Mouse (Mus musculus) embryonic facial prominence, embryonic 14.5 days (tissue): ENCODE data around the gene Slc39a11. TPM values are rescaled to one million over a fixed set of nuclear protein-coding genes. Genes with fewer than 3 reads are reported as not detected.

Source experiments
- ATAC-seq: fragments of 200-750 bp; cut with Nextera tagmentation; 2 replicates; pipeline ENCODE4 v1.8.0; 2017; ENCODE audit warnings: low read depth, moderate number of reproducible peaks, moderate TSS enrichment
- DNase-seq: peaks from one replicate; pipeline ENCODE4 v3.0.0-alpha.2; 2015; ENCODE audit warnings: low spot score
- H3K27ac ChIP-seq: fragments of 300-500 bp; sonication (generic); replicated peaks from 2 replicates; pipeline ENCODE4 v1.5.1; 2014; ENCODE audit warnings: low read depth, mild to moderate bottlenecking, low read length, moderate library complexity
- H3K27me3 ChIP-seq: fragments of 300-500 bp; sonication (generic); replicated peaks from 2 replicates; pipeline ENCODE4 v1.6.1; 2014; ENCODE audit warnings: low read length; ENCODE audit not compliant: control insufficient read depth, insufficient read depth
- H3K36me3 ChIP-seq: fragments of 300-500 bp; sonication (generic); 2 replicates; pipeline ENCODE4 v1.6.1; 2014; ENCODE audit warnings: low read length, mixed read lengths; ENCODE audit not compliant: control insufficient read depth, insufficient read depth
- H3K4me1 ChIP-seq: fragments of 300-500 bp; sonication (generic); 2 replicates; pipeline ENCODE4 v1.6.1; 2014; ENCODE audit warnings: antibody characterized with exemption, low read length; ENCODE audit not compliant: control insufficient read depth, insufficient read depth
- H3K4me2 ChIP-seq: fragments of 300-500 bp; sonication (generic); 2 replicates; pipeline ENCODE4 v1.6.1; 2014; ENCODE audit warnings: low read depth, mild to moderate bottlenecking, low read length, moderate library complexity, mixed read lengths
- H3K4me3 ChIP-seq: fragments of 300-500 bp; sonication (generic); 2 replicates; pipeline ENCODE4 v1.5.1; 2014; ENCODE audit warnings: low read depth, mild to moderate bottlenecking, low read length
- H3K9ac ChIP-seq: fragments of 300-500 bp; sonication (generic); 2 replicates; pipeline ENCODE4 v1.6.1; 2014; ENCODE audit warnings: low read depth, mild to moderate bottlenecking, low read length, moderate library complexity, mixed read lengths
- H3K9me3 ChIP-seq: fragments of 300-500 bp; sonication (generic); 2 replicates; pipeline ENCODE4 v1.6.1; 2016; ENCODE audit warnings: low read length; ENCODE audit not compliant: control insufficient read depth
- WGBS: fragments of 180-500 bp; shearing (Covaris S2); extraction: QIAGEN DNeasy Blood & Tissue Kit; methylation state at CpG from one replicate; pipeline ENCODE4 v1.1.7; 2014; 5-methylcytosine and 5-hydroxymethylcytosine counted together
- polyA plus RNA-seq: library from polyadenylated mRNA; unstranded; fragments of >200 nt; fragmentation: Nextera tagmentation; extraction: Ambion mirVana; gene quantifications from 2 replicates; pipeline ENCODE4 v1.2.1, GENCODE M21; 2014

Slc39a11 gene
- polyA plus RNA-seq, 1 experiment from 2014 or later: 23.6 TPM

DNA sequence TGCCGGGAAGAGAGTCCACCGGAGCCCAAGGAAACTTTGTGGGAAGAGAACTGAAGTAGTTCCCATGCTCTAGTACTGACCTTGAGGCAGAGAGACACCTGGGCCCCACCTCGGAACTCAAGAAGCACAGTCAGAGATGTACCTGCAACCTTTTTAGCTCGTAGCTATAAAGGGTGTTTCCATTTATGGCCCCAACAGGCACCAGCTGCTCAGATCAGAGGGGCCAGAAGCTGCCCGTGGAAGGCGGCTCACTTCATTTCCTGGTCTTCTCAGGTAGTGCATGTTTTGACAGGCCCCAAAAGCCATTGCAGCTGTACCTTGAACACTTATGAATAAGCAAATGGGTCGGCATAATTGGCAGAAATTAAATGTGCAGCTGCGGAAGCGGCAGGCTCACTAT, 271.0 kb downstream of the Slc39a11 start:
- Histone ChIP-seq H3K9me3 (peaks cover 6% of the 10 kb centered on the region; the same call in 1 of the 2 replicates), H3K4me3 (no peak overlapping the region), H3K4me2 (no peak overlapping the region), H3K4me1 (0 out of 2 replicates have a peak, but pooled peaks cover 4% of the 10 kb centered on the region), H3K36me3 (no peaks in the 10 kb centered on the region), H3K27me3 (no peaks in the 10 kb centered on the region), H3K9ac (no peak overlapping the region), H3K27ac (no peak overlapping the region)
- ATAC-seq: no peak
- no peak for DNase-seq
- 71% methylated on average over 9 of the region's 9 CpGs for WGBS

DNA sequence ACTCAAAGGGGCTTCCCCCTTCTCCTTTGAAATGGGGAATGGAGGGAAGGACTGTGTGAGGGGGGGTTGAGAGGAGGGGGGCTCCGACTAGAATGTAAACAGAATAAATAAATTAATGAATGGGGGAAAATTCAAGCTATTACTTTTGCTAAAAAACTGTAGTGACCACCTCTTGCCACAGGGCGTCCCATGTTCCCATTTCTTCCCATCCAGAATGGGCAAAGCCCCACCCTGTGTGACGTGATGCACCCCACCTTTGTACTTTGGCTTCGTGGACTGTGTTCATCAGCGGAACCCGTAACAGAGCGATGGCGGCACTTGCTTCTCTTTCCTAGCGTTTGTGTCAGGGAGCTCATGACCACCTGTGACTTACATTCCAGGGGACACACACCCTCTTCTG, 273.8 kb downstream of the Slc39a11 start:
- WGBS: 82% methylated on average over 9 of the region's 9 CpGs
- no peak overlapping the region for H3K27ac ChIP-seq
- peaks cover 6% of the 10 kb centered on the region; the same call in 1 of the 2 replicates for H3K9me3 ChIP-seq
- ATAC-seq: no peak
- H3K4me1 ChIP-seq: no peaks in the 10 kb centered on the region
- H3K9ac ChIP-seq: no peak overlapping the region
- H3K36me3 ChIP-seq: no peaks in the 10 kb centered on the region
- no peak for DNase-seq
- no peak overlapping the region for H3K4me3 ChIP-seq
- H3K27me3 ChIP-seq: no peaks in the 10 kb centered on the region
- no peak overlapping the region for H3K4me2 ChIP-seq

DNA sequence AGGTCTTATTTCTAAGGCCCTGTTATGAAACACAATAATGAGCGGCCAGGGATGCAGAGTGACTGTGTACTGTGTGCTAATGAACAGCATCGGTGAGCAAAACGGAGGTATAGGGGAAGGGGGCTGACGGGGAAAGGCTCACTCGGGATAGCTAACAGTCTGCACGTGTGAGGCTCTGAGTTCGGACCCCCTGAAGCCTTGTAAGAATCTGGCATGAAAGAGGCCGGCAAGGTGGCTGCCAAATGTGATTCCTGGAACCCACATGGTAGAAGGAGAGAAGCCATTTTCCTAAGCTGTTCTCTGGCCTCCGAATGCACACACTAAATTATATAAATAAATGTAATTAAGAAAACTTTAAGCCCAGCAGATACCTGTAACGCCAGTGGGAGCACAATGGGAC, 276.0 kb downstream of the Slc39a11 start:
- Histone ChIP-seq H3K27ac (no peak overlapping the region), H3K9ac (no peak overlapping the region), H3K4me2 (no peak overlapping the region), H3K4me3 (no peak overlapping the region), H3K27me3 (no peaks in the 10 kb centered on the region), H3K36me3 (no peaks in the 10 kb centered on the region), H3K4me1 (no peaks in the 10 kb centered on the region), H3K9me3 (peaks cover 6% of the 10 kb centered on the region; the same call in 1 of the 2 replicates)
- no peak for DNase-seq
- 74% methylated on average over 10 of the region's 10 CpGs for WGBS
- ATAC-seq: no peak

DNA sequence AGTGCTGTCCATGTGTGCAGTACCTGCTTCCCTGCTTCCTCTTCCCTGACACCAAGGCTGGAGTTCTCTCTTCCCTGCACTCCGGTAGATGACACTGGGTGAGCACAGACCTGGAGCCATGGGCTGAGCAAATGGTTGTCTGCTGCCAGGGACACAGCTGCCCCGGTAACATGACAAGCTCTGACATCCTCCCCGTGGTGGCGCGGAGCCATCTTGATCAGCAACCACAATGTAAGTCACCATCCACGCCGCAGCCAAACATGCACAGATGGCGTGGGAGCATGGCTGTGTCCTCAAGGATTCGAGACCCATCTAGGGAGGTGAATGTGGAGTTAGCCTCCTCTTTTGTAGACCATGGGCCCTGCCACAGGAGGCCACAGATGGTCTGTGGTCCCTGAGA, 276.5 kb downstream of the Slc39a11 start:
- no peak overlapping the region for H3K4me2 ChIP-seq
- no peaks in the 10 kb centered on the region for H3K36me3 ChIP-seq
- ATAC-seq (no peak), DNase-seq (no peak)
- H3K9ac ChIP-seq: no peak overlapping the region
- 94% methylated on average over 9 of the region's 9 CpGs for WGBS
- no peak overlapping the region for H3K27ac ChIP-seq
- peaks cover 6% of the 10 kb centered on the region; the same call in 1 of the 2 replicates for H3K9me3 ChIP-seq
- H3K4me1 ChIP-seq: no peaks in the 10 kb centered on the region
- H3K4me3 ChIP-seq: no peak overlapping the region
- no peaks in the 10 kb centered on the region for H3K27me3 ChIP-seq

DNA sequence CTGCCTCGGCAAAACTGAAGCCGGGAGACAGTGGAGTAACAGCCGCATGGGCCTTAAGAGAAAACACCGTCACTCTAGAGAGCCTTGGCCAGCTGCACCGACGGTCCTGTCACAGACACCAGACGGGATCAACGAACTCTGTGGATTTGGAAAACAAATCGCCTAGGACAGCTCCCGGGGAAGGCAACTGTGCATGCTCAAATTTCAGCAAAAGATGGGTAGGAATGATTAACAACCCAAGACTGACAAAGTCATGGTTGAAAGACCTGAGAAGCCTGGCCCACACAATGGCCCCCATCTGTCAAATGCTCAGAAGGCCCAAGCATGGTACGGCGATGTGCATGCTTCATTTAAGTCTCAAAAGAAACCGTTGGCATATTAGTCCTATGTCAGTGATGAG, 281.8 kb downstream of the Slc39a11 start:
- H3K27ac ChIP-seq: no peak overlapping the region
- H3K9me3 ChIP-seq: no peaks in the 10 kb centered on the region
- H3K27me3 ChIP-seq: no peaks in the 10 kb centered on the region
- ATAC-seq (peak; percentile 60; the same call in 1 of the 2 replicates), DNase-seq (peak; percentile 61)
- H3K4me2 ChIP-seq: no peak overlapping the region
- no peak overlapping the region for H3K9ac ChIP-seq
- no peak overlapping the region for H3K4me3 ChIP-seq
- 54% methylated on average over 13 of the region's 13 CpGs for WGBS
- H3K4me1 ChIP-seq: peaks cover 4% of the 10 kb centered on the region
- H3K36me3 ChIP-seq: no peaks in the 10 kb centered on the region

DNA sequence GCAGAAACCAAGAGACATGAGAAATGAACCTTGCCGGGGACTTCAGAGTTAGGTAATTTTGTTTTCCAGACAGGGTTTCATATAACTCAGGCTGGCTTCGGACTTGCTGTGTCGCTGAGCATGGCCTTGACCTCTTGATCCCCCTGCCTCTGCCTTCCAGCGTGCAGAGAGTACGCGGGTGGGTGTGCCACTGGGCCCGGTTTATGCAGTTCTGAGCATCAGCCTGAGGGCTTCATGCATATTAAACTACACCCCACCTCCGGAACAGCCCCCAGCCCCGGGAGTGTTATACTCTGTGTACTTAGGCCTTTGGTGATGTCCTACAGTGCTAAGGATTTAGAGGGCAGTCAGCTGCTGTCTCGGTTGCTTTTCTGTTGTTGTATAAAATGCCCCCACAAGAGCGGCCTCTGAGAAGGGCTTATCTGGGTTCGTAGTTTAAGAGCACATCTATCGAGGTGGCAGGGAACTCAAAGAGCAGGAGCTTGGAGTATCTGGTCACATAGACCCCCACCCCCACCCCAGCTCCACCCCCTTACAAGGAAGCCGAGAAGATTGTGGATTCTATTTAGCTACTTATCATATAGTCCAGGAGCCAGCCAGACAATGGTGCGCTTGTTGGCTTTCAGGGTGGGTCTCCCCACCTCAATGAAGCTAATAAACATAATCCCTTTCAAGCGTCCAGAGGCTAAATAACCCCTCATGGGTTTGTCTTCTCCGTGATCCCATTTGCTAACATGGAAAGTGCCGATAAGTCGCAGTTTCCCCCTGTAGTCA, 283.4 kb downstream of the Slc39a11 start:
- no peak overlapping the region for H3K4me2 ChIP-seq
- WGBS: 43% methylated on average over 19 of the region's 19 CpGs
- DNase-seq: no peak

DNA sequence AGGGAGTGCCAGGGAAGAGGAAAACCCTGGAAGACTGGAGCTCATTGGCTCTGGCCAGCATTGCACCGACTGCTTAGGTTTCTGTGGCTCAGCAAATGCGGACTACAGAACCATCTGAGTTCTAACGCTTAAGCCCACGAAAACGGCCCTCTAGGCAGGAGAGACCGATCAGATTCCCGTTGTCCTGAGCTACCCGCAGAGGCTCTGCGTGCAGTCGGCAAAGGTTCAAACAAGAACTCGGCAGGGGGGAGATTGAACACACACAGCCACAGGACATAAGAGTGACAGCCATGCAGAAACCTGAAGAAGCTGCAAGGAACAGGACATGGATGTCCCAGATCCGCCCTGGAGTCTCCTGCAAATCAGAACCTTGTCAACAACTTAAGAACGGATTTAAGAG, 286.1 kb downstream of the Slc39a11 start:
- no peaks in the 10 kb centered on the region for H3K9me3 ChIP-seq
- no peak overlapping the region for H3K4me3 ChIP-seq
- H3K36me3 ChIP-seq: no peaks in the 10 kb centered on the region
- DNase-seq: no peak
- H3K9ac ChIP-seq: no peak overlapping the region
- WGBS: 38% methylated on average over 13 of the region's 13 CpGs
- peaks cover 4% of the 10 kb centered on the region for H3K4me1 ChIP-seq
- no peaks in the 10 kb centered on the region for H3K27me3 ChIP-seq
- no peak for ATAC-seq
- H3K4me2 ChIP-seq: no peak overlapping the region
- no peak overlapping the region for H3K27ac ChIP-seq

More for the DNA sequence above, 283.4 kb downstream of the Slc39a11 start:
- Histone ChIP-seq H3K27ac (no peak overlapping the region), H3K4me1 (peaks cover 4% of the 10 kb centered on the region), H3K36me3 (no peaks in the 10 kb centered on the region), H3K9me3 (no peaks in the 10 kb centered on the region), H3K27me3 (no peaks in the 10 kb centered on the region), H3K9ac (no peak overlapping the region), H3K4me3 (no peak overlapping the region)
- ATAC-seq: no peak

DNA sequence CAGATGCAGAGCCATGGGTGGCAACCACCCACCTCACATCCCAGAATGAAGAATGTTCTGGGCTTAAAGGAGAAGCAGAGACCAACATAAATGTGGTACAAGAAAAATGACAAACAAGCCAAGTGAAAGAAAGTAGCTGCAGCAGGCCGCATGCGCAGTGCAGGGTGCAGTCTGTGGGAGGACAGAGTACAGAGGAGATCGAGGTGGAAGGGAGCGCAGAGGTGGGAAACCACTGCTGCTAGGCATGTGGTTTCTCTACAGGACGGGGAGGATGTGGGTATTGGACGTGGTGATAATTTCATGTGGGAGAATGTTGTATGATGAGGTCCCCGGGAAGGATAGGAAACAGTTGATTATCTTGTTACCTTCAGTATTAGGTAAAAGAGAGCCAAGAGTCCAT, 287.3 kb downstream of the Slc39a11 start:
- Histone ChIP-seq H3K27ac (no peak overlapping the region), H3K4me2 (no peak overlapping the region), H3K4me3 (no peak overlapping the region), H3K36me3 (no peaks in the 10 kb centered on the region), H3K4me1 (peaks cover 4% of the 10 kb centered on the region), H3K27me3 (no peaks in the 10 kb centered on the region), H3K9me3 (no peaks in the 10 kb centered on the region), H3K9ac (no peak overlapping the region)
- no peak for ATAC-seq
- no peak for DNase-seq
- WGBS: 86% methylated on average over 7 of the region's 7 CpGs
